Mouse (Mus musculus): ENCODE measurements around the gene Rbms3. TPM values are rescaled to one million over a fixed set of nuclear protein-coding genes. Genes with fewer than 3 reads are reported as not detected.

Rbms3 gene
- polyA plus RNA-seq, 1 experiment from 2014 or later, result 18.9 TPM

DNA sequence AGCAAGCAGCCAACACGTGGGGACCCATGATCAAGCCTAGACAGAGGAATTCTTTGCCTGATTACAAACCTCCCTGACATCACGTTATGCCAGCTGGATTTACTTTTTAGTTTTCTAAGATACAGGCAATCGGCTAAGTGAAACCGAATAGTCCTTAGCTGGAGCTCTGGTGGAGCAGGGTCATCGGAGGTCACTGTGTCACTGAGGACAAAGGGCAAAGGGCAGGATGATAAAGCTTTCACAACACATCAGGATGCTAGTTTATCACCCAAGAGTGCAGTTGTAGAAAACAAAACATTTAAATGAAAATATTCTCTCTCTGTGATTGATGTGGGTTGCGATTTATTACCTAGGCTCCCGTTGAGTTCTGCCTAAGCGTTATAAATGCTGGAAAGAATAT is 233.1 kb downstream of the Rbms3 start:
- no peak for ATAC-seq (replicated peaks)
- H3K27me3 ChIP-seq, result 0 out of 2 replicates have a peak, but pooled peaks cover 2% of the 10 kb centered on the region
- H3K4me3 ChIP-seq, result no peak overlapping the region
- no peak overlapping the region for H3K4me2 ChIP-seq (replicated peaks)
- peaks cover 6% of the 10 kb centered on the region for H3K4me1 ChIP-seq
- 89% methylated on average over 8 of the region's 8 CpGs for WGBS
- H3K27ac ChIP-seq (replicated peaks), result no peak overlapping the region
- H3K9me3 ChIP-seq, result no peaks in the 10 kb centered on the region
- H3K36me3 ChIP-seq, result no peaks in the 10 kb centered on the region
- no peak overlapping the region for H3K9ac ChIP-seq (replicated peaks)

DNA sequence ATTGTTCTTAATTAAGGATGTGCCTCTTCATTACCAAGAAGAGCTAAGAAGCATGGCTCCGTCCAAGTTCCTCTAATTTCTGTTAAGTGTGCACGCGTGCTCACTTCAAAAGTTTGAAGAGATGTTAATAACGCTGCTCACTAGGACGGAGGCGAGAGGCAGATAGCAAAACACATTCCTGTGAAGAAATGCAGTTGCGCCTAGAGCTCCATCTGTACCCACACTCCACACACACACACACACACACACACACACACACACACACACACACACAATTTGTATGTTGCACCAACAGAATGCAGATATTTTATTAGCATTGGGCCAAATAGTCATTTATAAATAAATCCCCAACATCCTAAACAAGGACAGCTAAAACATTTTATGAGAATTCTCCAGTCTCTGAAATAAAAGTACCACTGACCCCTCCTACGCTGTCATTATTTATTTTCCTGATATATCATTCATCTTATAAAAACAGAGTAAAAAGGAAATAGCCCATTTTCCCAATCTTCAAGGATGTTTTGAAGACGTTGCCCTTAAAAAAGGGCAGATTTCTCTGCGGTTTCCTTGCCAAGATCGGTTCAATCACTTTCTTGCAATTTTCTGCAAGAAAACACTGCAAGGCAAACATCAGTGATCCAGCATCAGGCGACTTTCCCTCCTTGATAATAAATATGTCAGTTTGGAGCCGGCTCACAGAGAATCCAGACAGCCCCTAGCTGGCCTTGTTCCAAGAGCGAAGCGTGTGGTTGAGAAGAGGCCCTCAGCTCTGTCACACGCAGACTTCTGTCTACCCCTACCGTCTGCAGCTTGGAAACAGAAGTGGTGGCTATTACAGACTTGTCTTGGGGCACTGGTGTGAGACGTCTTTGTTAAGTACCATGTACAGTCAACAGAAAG is 235.8 kb downstream of the Rbms3 start:
- Histone ChIP-seq H3K4me2 (replicated peaks) (no peak overlapping the region), H3K27me3 (0 out of 2 replicates have a peak, but pooled peaks cover 2% of the 10 kb centered on the region), H3K27ac (replicated peaks) (no peak overlapping the region), H3K4me3 (no peak overlapping the region), H3K36me3 (no peaks in the 10 kb centered on the region), H3K9me3 (no peaks in the 10 kb centered on the region), H3K9ac (replicated peaks) (no peak overlapping the region), H3K4me1 (peaks cover 6% of the 10 kb centered on the region)
- ATAC-seq (replicated peaks), result peak; percentile 71; the same call in 1 of the 2 replicates
- 51% methylated on average over 18 of the region's 18 CpGs for WGBS

DNA sequence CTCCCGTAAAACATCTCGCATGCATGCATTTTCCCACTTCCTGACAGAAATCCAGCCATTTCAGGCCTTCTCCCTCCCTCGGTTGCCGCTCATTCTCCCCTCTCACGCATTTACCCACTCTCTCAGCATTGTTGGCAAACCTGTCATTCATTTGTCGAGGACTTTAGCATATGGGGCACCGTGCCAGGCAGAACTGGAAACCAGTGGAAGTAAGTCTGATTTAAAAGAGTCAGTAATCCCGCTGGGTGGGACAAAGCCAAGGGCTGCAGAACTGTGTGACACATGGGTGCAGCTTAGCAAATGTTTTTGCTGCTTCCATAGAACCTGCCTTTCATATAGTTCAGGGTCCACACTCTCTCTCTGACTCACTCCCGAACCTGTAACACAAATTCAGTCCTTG is 241.7 kb downstream of the Rbms3 start:
- H3K4me2 ChIP-seq (replicated peaks), result no peak overlapping the region
- no peak overlapping the region for H3K27ac ChIP-seq (replicated peaks)
- WGBS, result 26% methylated on average over 9 of the region's 9 CpGs
- no peaks in the 10 kb centered on the region for H3K9me3 ChIP-seq
- peak; percentile 71 for ATAC-seq (replicated peaks)
- H3K36me3 ChIP-seq, result no peaks in the 10 kb centered on the region
- no peak overlapping the region for H3K9ac ChIP-seq (replicated peaks)
- H3K4me3 ChIP-seq, result no peak overlapping the region
- peaks cover 15% of the 10 kb centered on the region; the same call in 1 of the 2 replicates for H3K27me3 ChIP-seq
- peaks cover 5% of the 10 kb centered on the region; the same call in 1 of the 2 replicates for H3K4me1 ChIP-seq

DNA sequence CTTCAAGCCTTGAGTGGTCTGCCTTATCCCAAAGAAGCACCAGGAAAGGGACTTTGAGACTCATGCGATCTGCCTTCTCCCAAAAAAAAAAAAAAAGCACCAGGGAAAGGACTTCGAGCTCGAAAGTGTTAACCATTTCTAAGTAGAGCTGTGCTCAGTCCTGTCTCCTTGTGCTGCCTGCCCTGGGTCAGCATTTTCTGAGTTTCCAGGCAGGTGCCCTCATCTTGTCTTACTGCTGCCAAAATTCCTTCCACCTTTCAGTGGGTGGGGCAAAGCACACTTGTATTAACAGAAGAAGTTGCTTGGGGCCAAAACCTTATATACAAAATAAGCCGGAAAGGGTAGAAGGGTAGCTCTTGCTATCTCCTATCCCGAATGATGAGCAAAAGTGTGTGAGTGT is 248.8 kb downstream of the Rbms3 start:
- H3K27me3 ChIP-seq, result peaks cover 6% of the 10 kb centered on the region
- H3K9me3 ChIP-seq, result no peaks in the 10 kb centered on the region
- H3K4me3 ChIP-seq, result no peak overlapping the region
- H3K27ac ChIP-seq (replicated peaks), result no peak overlapping the region
- no peak overlapping the region for H3K4me2 ChIP-seq (replicated peaks)
- 0 out of 2 replicates have a peak, but pooled peaks cover 8% of the 10 kb centered on the region for H3K4me1 ChIP-seq
- H3K36me3 ChIP-seq, result no peaks in the 10 kb centered on the region
- no peak overlapping the region for H3K9ac ChIP-seq (replicated peaks)
- no peak for ATAC-seq (replicated peaks)
- WGBS, result 82% methylated on average over 5 of the region's 5 CpGs

DNA sequence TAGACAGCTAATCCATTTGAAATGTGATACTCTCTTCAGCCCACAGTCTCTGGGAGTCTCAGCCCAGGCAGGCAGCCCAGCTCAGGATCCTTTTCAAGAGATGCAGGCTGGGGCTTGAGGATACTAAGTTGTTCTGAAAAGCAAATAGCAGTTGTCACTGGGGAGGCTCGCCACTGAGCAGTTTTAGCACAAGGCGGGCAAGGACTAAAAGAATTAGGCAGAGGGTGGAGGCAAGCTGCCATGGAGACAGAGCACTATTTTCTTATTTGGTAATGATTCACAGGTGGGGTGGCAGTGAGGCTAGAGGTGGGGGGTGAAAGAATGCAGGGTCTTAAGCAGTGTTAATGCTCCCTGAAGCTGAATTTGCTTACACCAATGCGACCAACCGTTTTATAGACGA is 249.6 kb downstream of the Rbms3 start:
- Histone ChIP-seq H3K9ac (replicated peaks) (no peak overlapping the region), H3K4me1 (0 out of 2 replicates have a peak, but pooled peaks cover 8% of the 10 kb centered on the region), H3K36me3 (no peaks in the 10 kb centered on the region), H3K4me2 (replicated peaks) (no peak overlapping the region), H3K27me3 (peaks cover 3% of the 10 kb centered on the region), H3K4me3 (no peak overlapping the region), H3K27ac (replicated peaks) (no peak overlapping the region), H3K9me3 (no peaks in the 10 kb centered on the region)
- WGBS, result 16% methylated on average over 5 of the region's 5 CpGs
- 0 out of 2 replicates have a peak, but pooled peaks have one; percentile 35 for ATAC-seq (replicated peaks)

DNA sequence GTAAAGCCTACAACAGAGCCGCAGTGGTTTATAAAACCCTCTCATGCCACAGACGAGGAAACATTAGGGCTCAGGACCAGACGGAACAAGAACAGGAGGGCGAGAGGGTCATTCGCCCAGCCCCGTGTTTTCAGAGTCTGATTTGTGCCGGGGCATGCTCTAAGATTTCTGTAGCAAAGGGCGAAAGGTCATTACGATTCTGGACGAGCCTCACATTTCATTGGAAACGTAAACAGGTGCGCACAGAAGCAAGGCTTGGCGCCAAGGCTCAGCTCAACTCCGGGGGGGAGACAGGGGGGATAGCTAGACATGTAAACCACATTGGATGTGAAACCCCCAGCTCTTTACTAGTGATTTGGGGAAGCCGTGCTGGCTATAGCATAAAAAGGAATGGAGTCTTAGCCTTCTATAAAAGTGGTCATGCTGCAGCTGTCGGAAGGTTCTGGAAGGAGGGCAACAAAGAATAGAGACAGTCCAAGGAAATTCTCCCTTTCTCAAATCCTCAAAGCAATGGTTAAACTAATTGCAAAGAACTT is 250.2 kb downstream of the Rbms3 start:
- Histone ChIP-seq H3K9me3 (no peaks in the 10 kb centered on the region), H3K4me3 (no peak overlapping the region), H3K4me1 (0 out of 2 replicates have a peak, but pooled peaks cover 8% of the 10 kb centered on the region), H3K27me3 (peaks cover 3% of the 10 kb centered on the region), H3K9ac (replicated peaks) (no peak overlapping the region), H3K36me3 (no peaks in the 10 kb centered on the region), H3K27ac (replicated peaks) (no peak overlapping the region), H3K4me2 (replicated peaks) (no peak overlapping the region)
- ATAC-seq (replicated peaks), result no peak
- WGBS, result 46% methylated on average over 16 of the region's 16 CpGs

DNA sequence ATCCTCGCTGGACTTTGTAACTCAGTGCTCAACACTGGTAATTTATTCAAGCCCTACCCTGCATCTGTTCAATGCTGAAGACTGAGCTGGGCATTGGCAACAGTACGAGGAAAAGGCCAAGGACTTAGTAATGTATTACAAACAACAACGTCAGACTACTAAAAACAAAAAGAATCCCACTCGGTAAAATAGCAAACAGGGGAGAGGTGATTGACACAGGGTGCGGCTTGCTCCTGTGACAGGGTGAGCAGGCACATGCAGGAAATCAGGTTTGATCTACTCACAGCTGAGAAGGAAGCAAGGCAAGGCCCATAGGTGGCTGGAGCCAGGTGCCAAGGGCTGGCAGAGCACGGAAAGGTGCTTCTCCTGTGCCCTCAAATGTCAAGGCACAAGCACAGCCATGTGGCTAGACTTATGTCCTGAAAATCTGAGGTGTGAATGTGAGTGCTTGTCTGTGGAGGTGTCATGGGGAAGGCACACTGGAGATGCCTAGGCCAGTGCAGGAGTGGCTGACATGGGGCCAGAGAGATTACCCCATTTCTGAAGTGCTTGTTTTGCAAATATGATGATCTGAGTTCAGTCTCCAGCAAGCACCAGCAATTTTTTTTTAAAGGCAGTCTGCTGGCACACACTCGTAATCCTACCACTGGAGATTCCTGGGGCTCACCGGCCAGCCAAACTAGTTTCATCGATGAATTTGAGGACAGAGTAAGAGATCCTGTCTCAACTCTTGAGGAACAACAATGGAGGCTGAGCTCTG is 251.4 kb downstream of the Rbms3 start:
- Histone ChIP-seq H3K4me1 (0 out of 2 replicates have a peak, but pooled peaks cover 8% of the 10 kb centered on the region), H3K9me3 (no peaks in the 10 kb centered on the region), H3K9ac (replicated peaks) (no peak overlapping the region), H3K27ac (replicated peaks) (no peak overlapping the region), H3K36me3 (no peaks in the 10 kb centered on the region), H3K4me2 (replicated peaks) (no peak overlapping the region), H3K4me3 (no peak overlapping the region), H3K27me3 (peaks cover 3% of the 10 kb centered on the region)
- ATAC-seq (replicated peaks), result no peak
- 70% methylated on average over 9 of the region's 9 CpGs for WGBS

DNA sequence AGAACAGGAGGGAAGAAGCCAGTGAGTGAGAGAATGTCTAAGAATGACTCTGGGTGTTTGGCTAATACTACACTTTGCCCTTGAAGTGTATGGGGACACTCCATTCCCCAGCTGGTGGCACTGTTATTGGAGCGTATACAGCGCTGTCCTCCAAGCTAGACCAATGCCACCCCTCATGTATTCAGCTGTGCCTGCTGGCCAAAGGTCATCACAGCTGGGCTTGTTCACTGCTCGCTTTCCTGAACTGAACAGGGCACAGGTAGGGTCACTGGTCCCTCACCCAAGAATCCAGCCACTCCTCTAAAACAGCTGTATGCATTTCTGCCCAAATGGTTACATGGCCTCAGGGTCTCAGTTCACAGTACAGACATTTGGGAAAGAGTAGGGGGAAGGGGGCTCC is 253.9 kb downstream of the Rbms3 start:
- Histone ChIP-seq H3K27me3 (no peaks in the 10 kb centered on the region; the same call in 1 of the 2 replicates), H3K4me1 (0 out of 2 replicates have a peak, but pooled peaks cover 8% of the 10 kb centered on the region), H3K9me3 (no peaks in the 10 kb centered on the region), H3K27ac (replicated peaks) (no peak overlapping the region), H3K4me2 (replicated peaks) (no peak overlapping the region), H3K36me3 (no peaks in the 10 kb centered on the region), H3K4me3 (no peak overlapping the region), H3K9ac (replicated peaks) (no peak overlapping the region)
- ATAC-seq (replicated peaks), result no peak
- WGBS, result 92% methylated on average over 3 of the region's 3 CpGs

DNA sequence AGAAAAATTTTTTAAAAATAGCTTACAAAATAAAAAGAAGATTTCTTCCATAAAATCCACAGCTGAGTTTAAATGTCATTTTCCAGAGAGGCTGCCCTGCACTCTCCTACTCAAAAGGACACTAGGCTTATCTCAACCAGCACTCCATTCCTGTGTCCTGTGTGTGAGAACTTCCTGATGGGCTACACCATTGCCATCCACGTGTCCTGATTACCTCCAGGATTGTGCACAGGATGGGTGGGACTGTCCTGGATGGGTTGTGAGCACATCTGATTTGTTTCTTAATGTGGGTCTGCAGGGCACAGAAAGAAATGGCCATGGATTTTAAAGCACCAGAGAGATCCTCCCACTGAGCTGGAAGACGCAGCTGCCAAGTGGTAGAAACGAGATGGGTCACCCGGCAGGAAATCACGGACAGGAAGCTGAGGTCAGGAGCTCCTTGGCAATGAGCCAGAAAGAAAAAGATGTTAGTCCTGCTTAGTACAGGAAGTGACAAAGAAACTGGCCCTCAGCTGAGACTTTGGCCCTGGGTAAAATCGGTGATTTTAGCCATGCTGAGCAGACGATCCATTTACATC is 256.5 kb downstream of the Rbms3 start:
- H3K9ac ChIP-seq (replicated peaks), result no peak overlapping the region
- H3K4me1 ChIP-seq, result no peaks in the 10 kb centered on the region
- H3K36me3 ChIP-seq, result no peaks in the 10 kb centered on the region
- H3K9me3 ChIP-seq, result no peaks in the 10 kb centered on the region
- 65% methylated on average over 7 of the region's 7 CpGs for WGBS
- H3K27me3 ChIP-seq, result no peaks in the 10 kb centered on the region
- no peak overlapping the region for H3K4me2 ChIP-seq (replicated peaks)
- no peak overlapping the region for H3K4me3 ChIP-seq
- H3K27ac ChIP-seq (replicated peaks), result no peak overlapping the region
- ATAC-seq (replicated peaks), result no peak

DNA sequence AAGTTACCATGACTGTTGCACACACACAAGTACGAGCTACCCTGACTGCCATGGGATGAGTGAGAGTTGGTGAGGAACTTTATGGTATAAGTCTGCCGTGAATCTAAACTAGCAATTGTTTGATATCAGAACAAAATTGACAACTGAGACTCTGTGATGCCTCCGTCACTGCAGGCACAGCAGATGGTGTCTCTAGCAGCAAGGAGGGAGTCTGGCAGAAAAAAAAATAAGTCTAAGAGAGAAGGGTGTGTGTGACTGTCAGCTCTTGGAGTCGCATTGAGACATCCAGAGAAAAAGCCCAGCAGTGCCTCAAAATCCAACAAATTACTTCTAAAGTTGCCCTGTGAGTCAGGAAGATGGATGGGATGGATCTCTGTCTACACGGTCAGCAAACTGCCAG is 257.7 kb downstream of the Rbms3 start:
- H3K27ac ChIP-seq (replicated peaks), result no peak overlapping the region
- WGBS, result 80% methylated on average over 5 of the region's 5 CpGs

DNA sequence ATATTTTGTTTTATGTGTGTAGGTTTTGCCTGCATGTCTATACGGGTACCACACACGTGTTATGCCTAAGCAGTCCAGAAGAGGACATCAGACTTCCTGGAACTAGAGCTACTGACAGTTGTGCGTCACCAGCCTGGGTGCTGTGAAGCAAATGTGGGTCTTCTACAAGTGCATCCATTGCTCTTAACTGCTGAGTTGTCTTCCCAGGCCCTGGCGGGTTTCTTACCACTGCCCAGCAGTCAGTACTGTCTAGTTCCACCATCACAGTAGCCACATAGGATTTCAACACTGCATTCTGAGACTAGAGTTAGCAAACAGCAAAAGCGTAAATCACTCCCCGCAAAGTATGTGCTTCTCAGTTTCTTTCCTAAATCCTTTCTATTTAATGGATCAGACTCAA is 259.6 kb downstream of the Rbms3 start:
- Histone ChIP-seq H3K4me3 (no peak overlapping the region), H3K27ac (replicated peaks) (no peak overlapping the region), H3K36me3 (no peaks in the 10 kb centered on the region), H3K9me3 (no peaks in the 10 kb centered on the region), H3K27me3 (no peaks in the 10 kb centered on the region), H3K4me1 (no peaks in the 10 kb centered on the region), H3K4me2 (replicated peaks) (no peak overlapping the region), H3K9ac (replicated peaks) (no peak overlapping the region)
- ATAC-seq (replicated peaks), result no peak
- WGBS, result 97% methylated on average over 6 of the region's 6 CpGs

More for the DNA sequence above, 257.7 kb downstream of the Rbms3 start:
- Histone ChIP-seq H3K4me3 (no peak overlapping the region), H3K27me3 (no peaks in the 10 kb centered on the region), H3K9me3 (no peaks in the 10 kb centered on the region), H3K4me1 (no peaks in the 10 kb centered on the region), H3K36me3 (no peaks in the 10 kb centered on the region), H3K9ac (replicated peaks) (no peak overlapping the region), H3K4me2 (replicated peaks) (no peak overlapping the region)
- no peak for ATAC-seq (replicated peaks)

All from forebrain, embryonic 15.5 days (tissue).